Mouse (Mus musculus) forebrain, embryonic 13.5 days (tissue): Measurements from ENCODE around the gene Rad51b. TPM values are rescaled to one million over a fixed set of nuclear protein-coding genes. Genes with fewer than 3 reads are reported as not detected.

ENCODE experiments used
- ATAC-seq: fragments of 200-750 bp; cut with Nextera tagmentation; 2 replicates; pipeline ENCODE4 v1.8.0; 2017
- H3K27ac ChIP-seq: fragments of 300-500 bp; sonication (generic); 2 replicates; pipeline ENCODE4 v1.5.1; 2015; ENCODE audit warnings: inconsistent platforms, mild to moderate bottlenecking, moderate library complexity
- H3K27me3 ChIP-seq: fragments of 300-500 bp; sonication (generic); 2 replicates; pipeline ENCODE4 v1.6.1; 2015; ENCODE audit warnings: mild to moderate bottlenecking, inconsistent platforms
- H3K36me3 ChIP-seq: fragments of 300-500 bp; sonication (generic); 2 replicates; pipeline ENCODE4 v1.6.1; 2015; ENCODE audit warnings: mild to moderate bottlenecking, inconsistent platforms; ENCODE audit not compliant: poor library complexity, severe bottlenecking
- H3K4me1 ChIP-seq: fragments of 300-500 bp; sonication (generic); 2 replicates; pipeline ENCODE4 v1.6.1; 2015; ENCODE audit warnings: inconsistent platforms
- H3K4me2 ChIP-seq: fragments of 300-500 bp; sonication (generic); 2 replicates; pipeline ENCODE4 v1.6.1; 2015; ENCODE audit warnings: inconsistent platforms, mild to moderate bottlenecking, moderate library complexity
- H3K4me3 ChIP-seq: fragments of 300-500 bp; sonication (generic); 2 replicates; pipeline ENCODE4 v1.5.1; 2015; ENCODE audit warnings: mild to moderate bottlenecking, inconsistent platforms
- H3K9ac ChIP-seq: fragments of 300-500 bp; sonication (generic); 2 replicates; pipeline ENCODE4 v1.6.1; 2015; ENCODE audit warnings: mild to moderate bottlenecking, inconsistent platforms
- H3K9me3 ChIP-seq: fragments of 300-500 bp; sonication (generic); replicated peaks from 2 replicates; pipeline ENCODE4 v1.6.1; 2016; ENCODE audit warnings: inconsistent platforms
- WGBS: fragments of 180-500 bp; shearing (Covaris S2); methylation state at CpG from one replicate; pipeline ENCODE4 v1.1.7; 2015; 5-methylcytosine and 5-hydroxymethylcytosine counted together
- polyA plus RNA-seq: library from polyadenylated mRNA; unstranded; fragments of >200 nt; fragmentation: Nextera tagmentation; extraction: Ambion mirVana; gene quantifications from 2 replicates; pipeline ENCODE4 v1.2.1, GENCODE M21; 2015

The Rad51b gene
- polyA plus RNA-seq, 1 experiment from 2014 or later, result 5.7 TPM

GRCm38 (mm10) chr12:79584556-79585307, 287.6 kb downstream of the Rad51b start:
- H3K27me3 ChIP-seq, result no peaks in the 10 kb centered on the region
- no peak overlapping the region for H3K27ac ChIP-seq
- ATAC-seq, result no peak
- H3K36me3 ChIP-seq, result no peaks in the 10 kb centered on the region
- H3K9ac ChIP-seq, result no peak overlapping the region
- no peaks in the 10 kb centered on the region for H3K4me1 ChIP-seq
- no peaks in the 10 kb centered on the region for H3K9me3 ChIP-seq
- H3K4me2 ChIP-seq, result no peak overlapping the region
- WGBS, result 89% methylated on average over 6 of the region's 6 CpGs
- H3K4me3 ChIP-seq, result no peak overlapping the region

DNA sequence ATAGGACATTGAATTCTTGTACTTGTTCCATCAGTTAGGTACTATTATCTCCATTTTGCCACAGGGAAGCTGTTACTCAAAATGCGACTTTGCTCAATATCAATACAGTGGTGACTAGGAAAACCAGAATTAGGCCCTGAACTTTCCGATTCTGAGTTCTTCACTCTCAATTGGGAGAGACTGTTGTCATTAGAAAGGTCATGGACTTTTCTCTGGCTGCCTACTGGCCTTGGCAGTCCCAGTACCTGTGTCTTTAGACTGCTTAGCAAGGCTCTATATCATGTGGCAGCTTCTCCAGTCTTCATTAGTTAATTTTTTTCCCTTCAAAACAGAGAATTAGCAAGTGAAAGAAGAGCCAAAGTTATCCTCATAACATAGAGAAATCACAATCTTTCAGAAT, 288.3 kb downstream of the Rad51b start:
- Histone ChIP-seq H3K9ac (no peak overlapping the region), H3K27me3 (no peaks in the 10 kb centered on the region), H3K4me1 (no peaks in the 10 kb centered on the region), H3K27ac (no peak overlapping the region), H3K9me3 (no peaks in the 10 kb centered on the region), H3K4me2 (no peak overlapping the region), H3K4me3 (no peak overlapping the region), H3K36me3 (no peaks in the 10 kb centered on the region)
- ATAC-seq, result no peak
- WGBS, result 96% methylated on average over 2 of the region's 2 CpGs

- H3K4me2 ChIP-seq, result no peak overlapping the region
- no peaks in the 10 kb centered on the region for H3K4me1 ChIP-seq
- no peaks in the 10 kb centered on the region for H3K9me3 ChIP-seq
- no peaks in the 10 kb centered on the region for H3K36me3 ChIP-seq
- no peaks in the 10 kb centered on the region for H3K27me3 ChIP-seq
- H3K9ac ChIP-seq, result no peak overlapping the region
- H3K4me3 ChIP-seq, result no peak overlapping the region
- no peak overlapping the region for H3K27ac ChIP-seq
- no peak for ATAC-seq
- 96% methylated on average over 4 of the region's 4 CpGs for WGBS
Observed at GRCm38 (mm10) chr12:79588831-79589230, 291.7 kb downstream of the Rad51b start.

GRCm38 (mm10) chr12:79592206-79592605, 295.1 kb downstream of the Rad51b start:
- Histone ChIP-seq H3K4me1 (no peaks in the 10 kb centered on the region), H3K9me3 (no peaks in the 10 kb centered on the region), H3K27ac (no peak overlapping the region), H3K4me2 (no peak overlapping the region), H3K9ac (no peak overlapping the region), H3K4me3 (no peak overlapping the region), H3K27me3 (no peaks in the 10 kb centered on the region), H3K36me3 (no peaks in the 10 kb centered on the region)
- no peak for ATAC-seq
- WGBS, result 21% methylated on average over 4 of the region's 4 CpGs

DNA sequence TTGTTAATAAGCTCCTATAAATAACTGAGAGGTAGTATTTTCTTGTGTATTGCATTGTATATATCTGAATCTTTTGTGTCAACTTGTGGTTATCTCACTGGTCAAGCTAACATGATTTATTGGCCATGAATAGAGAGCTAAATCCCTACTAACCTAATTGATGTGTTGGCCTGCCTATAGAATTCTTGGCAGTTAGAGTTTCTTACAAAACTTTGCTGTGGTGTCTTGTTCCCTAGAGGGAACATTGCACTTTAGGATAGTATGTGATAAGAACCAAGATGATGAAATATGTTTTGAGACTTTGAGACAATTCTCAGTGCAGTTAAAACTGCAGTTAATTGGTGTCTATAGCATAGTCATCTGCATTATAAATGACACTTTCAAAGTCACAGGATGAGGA, 299.8 kb downstream of the Rad51b start:
- Histone ChIP-seq H3K4me1 (no peaks in the 10 kb centered on the region; the same call in 1 of the 2 replicates), H3K9ac (no peak overlapping the region), H3K36me3 (no peaks in the 10 kb centered on the region), H3K4me3 (no peak overlapping the region), H3K4me2 (no peak overlapping the region), H3K27ac (no peak overlapping the region), H3K9me3 (no peaks in the 10 kb centered on the region), H3K27me3 (no peaks in the 10 kb centered on the region)
- ATAC-seq, result no peak

- Histone ChIP-seq H3K36me3 (no peaks in the 10 kb centered on the region), H3K4me3 (no peak overlapping the region), H3K9me3 (no peaks in the 10 kb centered on the region), H3K27ac (no peak overlapping the region), H3K4me2 (no peak overlapping the region), H3K4me1 (no peaks in the 10 kb centered on the region; the same call in 1 of the 2 replicates), H3K27me3 (no peaks in the 10 kb centered on the region), H3K9ac (no peak overlapping the region)
- no peak for ATAC-seq
- WGBS, result 93% methylated on average over 2 of the region's 2 CpGs
Observed at GRCm38 (mm10) chr12:79597351-79597750, 300.3 kb downstream of the Rad51b start.

GRCm38 (mm10) chr12:79597786-79598185, 300.7 kb downstream of the Rad51b start:
- Histone ChIP-seq H3K27ac (no peak overlapping the region), H3K9me3 (no peaks in the 10 kb centered on the region), H3K9ac (no peak overlapping the region), H3K4me2 (no peak overlapping the region), H3K27me3 (no peaks in the 10 kb centered on the region), H3K36me3 (no peaks in the 10 kb centered on the region), H3K4me1 (no peaks in the 10 kb centered on the region; the same call in 1 of the 2 replicates), H3K4me3 (no peak overlapping the region)
- WGBS, result 81% methylated on average over 2 of the region's 2 CpGs
- ATAC-seq, result no peak

GRCm38 (mm10) chr12:79598496-79598895, 301.4 kb downstream of the Rad51b start:
- 70% methylated on average over 4 of the region's 4 CpGs for WGBS
- Histone ChIP-seq H3K4me3 (no peak overlapping the region), H3K9me3 (no peaks in the 10 kb centered on the region), H3K36me3 (no peaks in the 10 kb centered on the region), H3K4me1 (no peaks in the 10 kb centered on the region; the same call in 1 of the 2 replicates), H3K27me3 (no peaks in the 10 kb centered on the region), H3K9ac (no peak overlapping the region), H3K27ac (no peak overlapping the region), H3K4me2 (no peak overlapping the region)
- no peak for ATAC-seq

DNA sequence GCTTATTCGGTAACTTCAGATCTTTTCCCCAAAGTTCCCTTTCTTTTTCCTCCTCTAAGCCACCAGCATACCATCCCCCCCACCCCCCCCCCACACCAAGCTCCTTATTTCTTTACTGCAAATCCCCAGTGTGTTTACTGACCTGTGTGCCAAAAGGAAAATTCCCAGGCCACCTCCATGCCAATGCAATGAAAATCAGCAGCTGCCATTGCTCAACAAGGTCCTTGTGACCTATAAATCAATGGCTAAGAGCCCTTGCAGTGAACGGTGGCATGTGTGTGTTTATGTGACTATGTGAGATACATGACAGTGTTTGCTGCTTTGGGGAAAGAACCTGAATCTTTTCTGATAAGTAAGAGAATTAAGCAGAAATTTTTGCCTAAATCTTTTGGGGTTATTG, 301.8 kb downstream of the Rad51b start:
- Histone ChIP-seq H3K27me3 (no peaks in the 10 kb centered on the region), H3K36me3 (no peaks in the 10 kb centered on the region), H3K4me1 (no peaks in the 10 kb centered on the region; the same call in 1 of the 2 replicates), H3K4me3 (no peak overlapping the region), H3K27ac (no peak overlapping the region), H3K9ac (no peak overlapping the region), H3K9me3 (no peaks in the 10 kb centered on the region), H3K4me2 (no peak overlapping the region)
- no peak for ATAC-seq
- 75% methylated on average over 2 of the region's 2 CpGs for WGBS

DNA sequence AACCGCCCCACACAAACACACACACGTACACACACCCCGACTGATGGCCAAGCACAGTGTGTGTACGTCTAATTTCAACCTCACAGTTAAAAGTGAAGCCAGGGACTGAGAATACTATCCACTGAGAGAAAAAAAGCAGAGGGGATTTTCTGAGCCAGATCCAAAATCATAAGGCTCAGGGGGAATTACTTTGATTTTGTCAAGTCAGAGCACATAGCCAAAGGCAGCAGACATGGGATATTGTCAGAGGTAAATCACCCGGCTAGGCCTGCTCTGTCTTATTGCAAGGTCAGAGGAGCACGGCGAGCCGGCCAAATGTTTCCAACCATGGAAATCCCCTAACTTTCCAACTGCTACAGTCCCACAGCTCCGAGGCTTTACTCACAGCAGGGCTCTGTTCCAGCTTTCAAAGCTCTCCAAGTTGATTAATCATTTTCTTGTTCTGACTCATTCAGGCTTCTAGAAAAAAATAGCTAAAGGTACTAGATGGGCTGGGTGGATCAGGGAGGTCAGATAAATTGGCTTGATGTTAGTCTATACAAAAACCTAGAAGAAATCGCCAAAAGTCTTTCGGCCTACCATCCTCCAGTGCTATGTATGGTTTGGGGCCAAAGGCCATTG, 303.2 kb downstream of the Rad51b start:
- Histone ChIP-seq H3K27me3 (no peaks in the 10 kb centered on the region), H3K4me2 (no peak overlapping the region), H3K36me3 (no peaks in the 10 kb centered on the region), H3K27ac (no peak overlapping the region), H3K4me3 (no peak overlapping the region), H3K9me3 (no peaks in the 10 kb centered on the region), H3K4me1 (no peaks in the 10 kb centered on the region; the same call in 1 of the 2 replicates), H3K9ac (no peak overlapping the region)
- WGBS, result 31% methylated on average over 11 of the region's 11 CpGs
- ATAC-seq, result no peak

- Histone ChIP-seq H3K36me3 (no peaks in the 10 kb centered on the region), H3K4me1 (no peaks in the 10 kb centered on the region; the same call in 1 of the 2 replicates), H3K27me3 (no peaks in the 10 kb centered on the region), H3K9ac (no peak overlapping the region), H3K4me2 (no peak overlapping the region), H3K4me3 (no peak overlapping the region), H3K9me3 (no peaks in the 10 kb centered on the region), H3K27ac (no peak overlapping the region)
- 85% methylated on average over 3 of the region's 3 CpGs for WGBS
- no peak for ATAC-seq
Observed at GRCm38 (mm10) chr12:79602641-79603040, 305.6 kb downstream of the Rad51b start.

- Histone ChIP-seq H3K4me1 (peaks cover 14% of the 10 kb centered on the region), H3K27ac (no peak overlapping the region), H3K9me3 (no peaks in the 10 kb centered on the region), H3K27me3 (no peaks in the 10 kb centered on the region), H3K36me3 (no peaks in the 10 kb centered on the region), H3K4me2 (no peak overlapping the region), H3K9ac (no peak overlapping the region), H3K4me3 (no peak overlapping the region)
- WGBS, result 97% methylated on average over 2 of the region's 2 CpGs
- ATAC-seq, result no peak
Observed at GRCm38 (mm10) chr12:79604850-79605249, 307.8 kb downstream of the Rad51b start.
